Mouse (Mus musculus): Measurements from ENCODE around the gene Arhgap11a. TPM values are rescaled to one million over a fixed set of nuclear protein-coding genes. Genes with fewer than 3 reads are reported as not detected.

Gene Arhgap11a
- total and polyA plus RNA-seq, 3 experiments = 24.3 to 43.1 (median 29.7) TPM

- Histone ChIP-seq H3K27ac (ENCODE audit: control insufficient read depth, low read depth, low read length) (no peak overlapping the region), H3K9ac (ENCODE audit: control insufficient read depth, low read depth, low read length, poor library complexity, severe bottlenecking) (no peak overlapping the region), H3K79me2 (ENCODE audit: control insufficient read depth, insufficient read depth, low read length, poor library complexity) (no peaks in the 10 kb centered on the region), H3K36me3 (ENCODE audit: control insufficient read depth in 1 of 2, insufficient read depth in 2 of 2, low read length in 2 of 2) (no peaks in the 10 kb centered on the region), H3K9me3 (replicated peaks; ENCODE audit: insufficient read depth, low read length) (no peaks in the 10 kb centered on the region), H3K27me3 (ENCODE audit: control insufficient read depth in 1 of 2, insufficient read depth in 2 of 2, low read length in 2 of 2) (no peaks in the 10 kb centered on the region), H3K4me1 (ENCODE audit: control insufficient read depth in 1 of 2, insufficient read depth in 2 of 2, low read length in 2 of 2) (no peaks in the 10 kb centered on the region), H3K4me3 (ENCODE audit: control insufficient read depth in 1 of 2, insufficient read depth in 1 of 2, low read depth in 2 of 2, low read length in 2 of 2) (no peak overlapping the region)
- DNase-seq (ENCODE audit: low read depth, low spot score) = no peak
- TF ChIP-seq MEF2A (IDR thresholded peaks at IDR 0.05; ENCODE audit: extremely low read depth, insufficient replicate concordance, low read depth, low read length, poor library complexity, severe bottlenecking) (no peak), UBTF (IDR thresholded peaks at IDR 0.05; ENCODE audit: borderline replicate concordance, insufficient read depth, low read depth, low read length) (no peak), GABPA (IDR thresholded peaks at IDR 0.05; ENCODE audit: low read depth, low read length) (no peak), MYC (IDR thresholded peaks at IDR 0.05; ENCODE audit: low read depth, low read length) (no peak), CTCF (IDR thresholded peaks at IDR 0.05 in 2 of 3, conservative IDR thresholded peaks at IDR 0.05 in 1 of 3; ENCODE audit: control insufficient read depth in 1 of 3, insufficient read depth in 1 of 3, low read depth in 2 of 3, low read length in 3 of 3, poor library complexity in 1 of 3, severe bottlenecking in 1 of 3) (no peak), NRF1 (IDR thresholded peaks at IDR 0.05; ENCODE audit: insufficient read depth, low read depth, low read length, poor library complexity, severe bottlenecking) (no peak), ZMIZ1 (IDR thresholded peaks at IDR 0.05; ENCODE audit: low read depth, low read length) (no peak), USF2 (IDR thresholded peaks at IDR 0.05; ENCODE audit: borderline replicate concordance in 1 of 2, insufficient read depth in 1 of 2, low read depth in 1 of 2, low read length in 2 of 2) (no peak), RCOR1 (IDR thresholded peaks at IDR 0.05; ENCODE audit: low read depth, low read length) (no peak), ZC3H11A (IDR thresholded peaks at IDR 0.05; ENCODE audit: low read depth, low read length) (no peak), POLR2A (IDR thresholded peaks at IDR 0.05; ENCODE audit: control insufficient read depth in 1 of 2, insufficient read depth in 1 of 2, low read depth in 1 of 2, low read length in 2 of 2, poor library complexity in 1 of 2) (no peak), MAZ (IDR thresholded peaks at IDR 0.05; ENCODE audit: low read depth, low read length) (no peak), RAD21 (IDR thresholded peaks at IDR 0.05; ENCODE audit: low read depth, low read length) (no peak), TCF12 (IDR thresholded peaks at IDR 0.05; ENCODE audit: low read depth, low read length) (no peak), MAFK (IDR thresholded peaks at IDR 0.05; ENCODE audit: borderline replicate concordance, low read depth, low read length) (no peak), JUND (IDR thresholded peaks at IDR 0.05; ENCODE audit: low read depth, low read length) (no peak), SIN3A (IDR thresholded peaks at IDR 0.05; ENCODE audit: low read length) (no peak)
These were observed 49.9 kb downstream of the Arhgap11a start for GRCm38 (mm10) chr2:113798605-113799004.

GRCm38 (mm10) chr2:113795186-113795585, 53.3 kb downstream of the Arhgap11a start:
- no peak for DNase-seq (ENCODE audit: low read depth, low spot score)
- H3K4me3 ChIP-seq (ENCODE audit: control insufficient read depth in 1 of 2, insufficient read depth in 1 of 2, low read depth in 2 of 2, low read length in 2 of 2) = no peak overlapping the region
- no peak overlapping the region for H3K27ac ChIP-seq (ENCODE audit: control insufficient read depth, low read depth, low read length)
- H3K36me3 ChIP-seq (ENCODE audit: control insufficient read depth in 1 of 2, insufficient read depth in 2 of 2, low read length in 2 of 2) = no peaks in the 10 kb centered on the region
- H3K9me3 ChIP-seq (replicated peaks; ENCODE audit: insufficient read depth, low read length) = no peaks in the 10 kb centered on the region
- H3K27me3 ChIP-seq (ENCODE audit: control insufficient read depth in 1 of 2, insufficient read depth in 2 of 2, low read length in 2 of 2) = no peaks in the 10 kb centered on the region
- no peak overlapping the region for H3K9ac ChIP-seq (ENCODE audit: control insufficient read depth, low read depth, low read length, poor library complexity, severe bottlenecking)
- TF ChIP-seq KAT2A (conservative IDR thresholded peaks at IDR 0.05; ENCODE audit: low read depth, low read length) (no peak), TCF12 (IDR thresholded peaks at IDR 0.05; ENCODE audit: low read depth, low read length) (no peak), MXI1 (IDR thresholded peaks at IDR 0.05; ENCODE audit: low read depth, low read length) (no peak), ZC3H11A (IDR thresholded peaks at IDR 0.05; ENCODE audit: low read depth, low read length) (no peak), CHD2 (IDR thresholded peaks at IDR 0.05; ENCODE audit: low read length) (no peak), RAD21 (IDR thresholded peaks at IDR 0.05; ENCODE audit: low read depth, low read length) (no peak), CTCF (IDR thresholded peaks at IDR 0.05 in 2 of 3, conservative IDR thresholded peaks at IDR 0.05 in 1 of 3; ENCODE audit: control insufficient read depth in 1 of 3, insufficient read depth in 1 of 3, low read depth in 2 of 3, low read length in 3 of 3, poor library complexity in 1 of 3, severe bottlenecking in 1 of 3) (no peak)
- H3K79me2 ChIP-seq (ENCODE audit: control insufficient read depth, insufficient read depth, low read length, poor library complexity) = no peaks in the 10 kb centered on the region
- no peaks in the 10 kb centered on the region for H3K4me1 ChIP-seq (ENCODE audit: control insufficient read depth in 1 of 2, insufficient read depth in 2 of 2, low read length in 2 of 2)
